Mouse (Mus musculus): Measurements from ENCODE around the gene Lrig2. TPM values are rescaled to one million over a fixed set of nuclear protein-coding genes. Genes with fewer than 3 reads are reported as not detected.

The Lrig2 gene
- total and polyA plus RNA-seq, 3 experiments, result 3.7 to 8.9 (median 8.9) TPM

DNA sequence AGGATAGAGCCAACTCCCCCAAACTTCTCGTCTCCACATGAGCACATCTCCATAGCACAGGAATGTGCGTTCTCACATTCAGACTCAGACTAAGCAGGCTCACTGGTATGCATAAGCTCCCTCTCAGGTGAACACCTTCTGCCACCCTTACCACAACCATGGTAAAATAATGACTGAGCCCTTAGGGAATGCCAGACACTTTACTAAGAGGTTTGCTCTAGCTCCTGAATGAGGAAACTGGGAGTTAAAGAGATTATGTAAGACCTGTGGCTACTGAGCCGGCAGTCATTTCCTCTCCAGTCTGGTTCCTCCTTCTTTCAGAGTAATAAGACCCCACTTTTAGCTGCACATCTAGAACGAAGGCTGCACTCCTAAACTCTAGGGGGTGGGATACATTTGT is 108.1 kb downstream of the Lrig2 start:
- Histone ChIP-seq H3K9ac (ENCODE audit: low read depth, low read length) (no peak overlapping the region), H3K79me2 (replicated peaks; ENCODE audit: control insufficient read depth, insufficient read depth, low read length) (no peaks in the 10 kb centered on the region), H3K4me1 (ENCODE audit: control insufficient read depth, insufficient read depth, low read length) (peaks cover 2% of the 10 kb centered on the region; the same call in 1 of the 2 replicates), H3K27me3 (ENCODE audit: control insufficient read depth, insufficient read depth, low read length) (no peaks in the 10 kb centered on the region), H3K4me3 (no peak overlapping the region), H3K27ac (no peak overlapping the region), H3K36me3 (ENCODE audit: control insufficient read depth, insufficient read depth, low read length) (no peaks in the 10 kb centered on the region)
- 63% methylated on average over 4 of the region's 4 CpGs for WGBS
- TF ChIP-seq CTCF (IDR thresholded peaks at IDR 0.05) (no peak), EP300 (IDR thresholded peaks at IDR 0.05; ENCODE audit: insufficient read depth, low read depth, low read length) (no peak), POLR2A (IDR thresholded peaks at IDR 0.05; ENCODE audit: insufficient read depth, low read depth, low read length) (no peak)
- no peak for DNase-seq
- intact Hi-C loops (cut with DNase I), result no loop called here

DNA sequence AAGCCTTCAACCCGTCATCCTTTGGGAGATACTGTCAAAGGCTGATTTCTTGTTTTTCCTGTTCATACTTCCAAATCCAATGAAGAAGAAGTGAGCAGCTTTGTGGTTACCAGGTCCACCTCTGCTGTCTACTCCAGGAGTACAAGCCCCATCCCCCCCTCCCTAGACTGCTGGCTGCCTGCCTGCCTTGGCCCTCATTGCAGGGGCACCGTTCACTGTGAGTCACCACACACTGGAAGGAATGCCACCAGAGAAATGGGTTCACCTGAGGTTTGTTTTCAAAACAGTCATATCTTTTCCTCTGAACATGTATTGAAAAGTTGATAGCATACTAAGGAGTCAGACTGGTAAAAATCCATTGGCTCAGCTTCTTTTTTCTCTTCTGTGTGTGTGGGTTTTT is 110.5 kb downstream of the Lrig2 start:
- 49% methylated on average over 2 of the region's 2 CpGs for WGBS
- Histone ChIP-seq H3K79me2 (replicated peaks; ENCODE audit: control insufficient read depth, insufficient read depth, low read length) (no peaks in the 10 kb centered on the region), H3K4me1 (ENCODE audit: control insufficient read depth, insufficient read depth, low read length) (peaks cover 2% of the 10 kb centered on the region; the same call in 1 of the 2 replicates), H3K4me3 (no peak overlapping the region), H3K36me3 (ENCODE audit: control insufficient read depth, insufficient read depth, low read length) (no peaks in the 10 kb centered on the region), H3K9ac (ENCODE audit: low read depth, low read length) (no peak overlapping the region), H3K27me3 (ENCODE audit: control insufficient read depth, insufficient read depth, low read length) (no peaks in the 10 kb centered on the region), H3K27ac (no peak overlapping the region)
- DNase-seq, result no peak
- no peak for TF ChIP-seq EP300 (IDR thresholded peaks at IDR 0.05; ENCODE audit: insufficient read depth, low read depth, low read length)
- TF ChIP-seq CTCF (IDR thresholded peaks at IDR 0.05), result no peak
- TF ChIP-seq POLR2A (IDR thresholded peaks at IDR 0.05; ENCODE audit: insufficient read depth, low read depth, low read length), result no peak
- intact Hi-C loops (cut with DNase I), result no loop called here

DNA sequence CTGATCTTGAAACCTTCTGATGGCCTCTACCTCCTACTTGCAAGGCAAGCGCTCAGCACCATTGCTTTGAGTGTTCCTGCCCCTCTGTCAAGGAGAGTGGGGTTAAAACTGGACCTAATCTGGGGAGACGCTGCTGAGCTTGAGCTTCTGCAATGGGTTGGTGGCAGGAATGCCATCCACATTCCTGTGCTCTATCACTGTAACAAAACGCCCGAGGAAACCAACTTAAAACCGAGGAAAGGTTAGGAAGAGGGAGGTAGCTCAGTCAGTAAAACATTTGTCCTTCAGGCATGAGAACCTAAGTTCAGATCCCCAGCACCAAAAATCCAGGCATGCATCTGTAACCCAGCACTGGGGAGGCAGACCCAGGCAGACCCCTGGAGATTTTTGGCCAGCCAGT is 111.6 kb downstream of the Lrig2 start:
- Histone ChIP-seq H3K4me1 (ENCODE audit: control insufficient read depth, insufficient read depth, low read length) (peaks cover 2% of the 10 kb centered on the region; the same call in 1 of the 2 replicates), H3K27me3 (ENCODE audit: control insufficient read depth, insufficient read depth, low read length) (no peaks in the 10 kb centered on the region), H3K27ac (no peak overlapping the region), H3K79me2 (replicated peaks; ENCODE audit: control insufficient read depth, insufficient read depth, low read length) (no peaks in the 10 kb centered on the region), H3K4me3 (no peak overlapping the region), H3K36me3 (ENCODE audit: control insufficient read depth, insufficient read depth, low read length) (no peaks in the 10 kb centered on the region), H3K9ac (ENCODE audit: low read depth, low read length) (no peak overlapping the region)
- TF ChIP-seq POLR2A (IDR thresholded peaks at IDR 0.05; ENCODE audit: insufficient read depth, low read depth, low read length) (no peak), CTCF (IDR thresholded peaks at IDR 0.05) (no peak), EP300 (IDR thresholded peaks at IDR 0.05; ENCODE audit: insufficient read depth, low read depth, low read length) (no peak)
- 84% methylated on average over 5 of the region's 5 CpGs for WGBS
- intact Hi-C loops (cut with DNase I), result no loop called here
- DNase-seq, result no peak

DNA sequence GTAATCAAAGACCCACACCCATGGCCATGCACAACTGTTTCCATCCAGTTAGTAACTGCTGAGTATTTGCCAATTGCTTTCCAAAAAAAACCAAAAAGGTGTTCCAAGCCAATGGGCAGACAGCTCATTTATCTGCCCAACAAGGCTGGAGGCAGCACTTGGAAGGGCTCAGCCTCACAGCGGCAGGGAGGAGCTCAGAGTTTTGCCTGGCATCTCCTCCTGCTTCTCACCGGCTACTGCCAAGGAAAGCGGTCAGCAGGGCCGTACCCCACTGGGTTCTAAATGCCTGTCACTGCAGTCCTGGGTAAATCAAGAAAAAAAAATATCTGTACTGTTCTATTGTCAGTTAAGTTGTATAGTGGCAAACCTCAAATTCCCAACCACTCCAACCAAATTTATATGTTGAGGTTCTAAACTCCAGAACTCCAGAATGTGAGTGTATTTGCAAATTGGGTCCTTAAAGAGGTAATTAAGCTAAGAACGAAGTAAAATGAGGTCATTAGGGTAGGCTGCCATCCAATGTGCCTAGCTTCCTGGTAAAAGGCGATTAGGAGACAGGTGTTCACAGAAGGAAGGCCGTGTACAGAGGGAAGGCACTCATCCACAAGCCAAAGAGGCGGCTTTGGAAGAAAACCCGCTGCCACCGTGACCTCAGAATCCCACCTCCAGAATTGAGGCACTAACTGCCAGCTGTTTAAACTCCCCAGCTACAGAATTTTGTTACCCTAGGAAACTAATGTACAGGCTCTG is 112.2 kb downstream of the Lrig2 start:
- Histone ChIP-seq H3K4me1 (ENCODE audit: control insufficient read depth, insufficient read depth, low read length) (peaks cover 2% of the 10 kb centered on the region; the same call in 1 of the 2 replicates), H3K27ac (no peak overlapping the region), H3K36me3 (ENCODE audit: control insufficient read depth, insufficient read depth, low read length) (no peaks in the 10 kb centered on the region), H3K9ac (ENCODE audit: low read depth, low read length) (no peak overlapping the region), H3K27me3 (ENCODE audit: control insufficient read depth, insufficient read depth, low read length) (no peaks in the 10 kb centered on the region), H3K4me3 (no peak overlapping the region), H3K79me2 (replicated peaks; ENCODE audit: control insufficient read depth, insufficient read depth, low read length) (no peaks in the 10 kb centered on the region)
- TF ChIP-seq CTCF (IDR thresholded peaks at IDR 0.05), result no peak
- TF ChIP-seq EP300 (IDR thresholded peaks at IDR 0.05; ENCODE audit: insufficient read depth, low read depth, low read length), result no peak
- no peak for TF ChIP-seq POLR2A (IDR thresholded peaks at IDR 0.05; ENCODE audit: insufficient read depth, low read depth, low read length)
- intact Hi-C loops (cut with DNase I), result no loop called here
- peak in 1 of 2 experiments; percentile 36 for DNase-seq
- WGBS, result 75% methylated on average over 10 of the region's 10 CpGs

DNA sequence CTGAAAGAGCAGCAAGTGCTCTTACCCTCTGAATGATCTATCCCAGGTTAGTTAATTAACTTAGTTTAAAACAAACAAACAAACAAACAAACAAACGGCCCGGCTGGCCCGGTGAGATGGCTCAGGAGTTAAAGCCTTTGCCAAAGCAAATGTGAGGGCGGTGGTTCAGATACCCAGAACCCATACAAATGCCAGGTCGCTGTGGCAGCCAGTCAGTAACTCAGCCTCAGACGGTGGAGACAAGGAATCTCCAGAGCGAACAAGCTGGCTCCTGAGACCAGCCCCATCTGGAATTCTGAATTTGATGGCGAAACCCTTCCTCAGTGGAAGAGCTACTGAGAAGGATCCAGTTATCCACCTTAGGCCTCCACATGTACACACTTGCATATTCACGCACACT is 114.4 kb downstream of the Lrig2 start:
- Histone ChIP-seq H3K4me1 (ENCODE audit: control insufficient read depth, insufficient read depth, low read length) (no peaks in the 10 kb centered on the region), H3K9ac (ENCODE audit: low read depth, low read length) (no peak overlapping the region), H3K36me3 (ENCODE audit: control insufficient read depth, insufficient read depth, low read length) (no peaks in the 10 kb centered on the region), H3K79me2 (replicated peaks; ENCODE audit: control insufficient read depth, insufficient read depth, low read length) (no peaks in the 10 kb centered on the region), H3K27me3 (ENCODE audit: control insufficient read depth, insufficient read depth, low read length) (no peaks in the 10 kb centered on the region), H3K4me3 (no peak overlapping the region), H3K27ac (no peak overlapping the region)
- WGBS, result 88% methylated on average over 9 of the region's 9 CpGs
- TF ChIP-seq POLR2A (IDR thresholded peaks at IDR 0.05; ENCODE audit: insufficient read depth, low read depth, low read length), result no peak
- no peak for TF ChIP-seq CTCF (IDR thresholded peaks at IDR 0.05)
- TF ChIP-seq EP300 (IDR thresholded peaks at IDR 0.05; ENCODE audit: insufficient read depth, low read depth, low read length), result no peak
- DNase-seq, result no peak
- intact Hi-C loops (cut with DNase I), result no loop called here

DNA sequence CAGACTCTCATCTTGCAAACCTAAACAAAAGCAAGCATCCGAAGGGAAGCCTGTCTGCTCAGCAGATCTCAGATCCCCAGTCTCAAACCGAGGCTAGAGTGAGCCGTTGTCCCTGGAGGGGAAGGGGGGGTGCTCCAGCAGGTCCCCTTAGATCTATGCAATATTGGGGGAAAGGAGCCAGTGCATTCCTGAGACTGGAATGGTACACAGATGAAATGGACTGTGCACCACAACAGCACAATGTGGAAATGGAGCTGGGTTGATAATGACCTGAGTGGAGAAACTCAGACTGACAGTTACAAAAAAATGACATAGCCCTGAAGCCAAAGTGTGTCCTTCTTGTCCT is 115.0 kb downstream of the Lrig2 start:
- Histone ChIP-seq H3K27me3 (ENCODE audit: control insufficient read depth, insufficient read depth, low read length) (no peaks in the 10 kb centered on the region), H3K79me2 (replicated peaks; ENCODE audit: control insufficient read depth, insufficient read depth, low read length) (no peaks in the 10 kb centered on the region), H3K36me3 (ENCODE audit: control insufficient read depth, insufficient read depth, low read length) (no peaks in the 10 kb centered on the region), H3K4me1 (ENCODE audit: control insufficient read depth, insufficient read depth, low read length) (no peaks in the 10 kb centered on the region), H3K9ac (ENCODE audit: low read depth, low read length) (no peak overlapping the region), H3K4me3 (no peak overlapping the region), H3K27ac (no peak overlapping the region)
- intact Hi-C loops (cut with DNase I), result no loop called here
- TF ChIP-seq EP300 (IDR thresholded peaks at IDR 0.05; ENCODE audit: insufficient read depth, low read depth, low read length), result no peak
- TF ChIP-seq CTCF (IDR thresholded peaks at IDR 0.05), result no peak
- TF ChIP-seq POLR2A (IDR thresholded peaks at IDR 0.05; ENCODE audit: insufficient read depth, low read depth, low read length), result no peak
- 41% methylated on average over 3 of the region's 3 CpGs for WGBS
- DNase-seq, result no peak

Measured in heart, adult 2 months (tissue).